Mouse (Mus musculus) E14TG2a.4 (cell line): ENCODE data around the gene Pex5.

ENCODE experiments used
- CTCF ChIP-seq: conservative IDR thresholded peaks from 2 replicates; pipeline ENCODE4 v1.5.1; 2014; ENCODE audit warnings: low read length
- POU5F1 ChIP-seq: IDR thresholded peaks from 2 replicates; pipeline ENCODE4 v1.6.1; 2014; ENCODE audit warnings: low read length, borderline replicate concordance

- TF ChIP-seq CTCF, result no peak
- no peak for TF ChIP-seq POU5F1
Observed at GRCm38 (mm10) chr6:124408355-124408754, 6.5 kb downstream of the Pex5 start.
